Mouse (Mus musculus) kidney, postnatal 25 days (tissue): ENCODE results near the gene Ugt2a1.
"Not testable (repeated sequence)": the region's sequence is repeated elsewhere in the genome, so short reads cannot be mapped to it uniquely, and the experiment has no call there.

Experiments used
- DNase-seq, 2 experiments: peaks; one replicate each; pipeline ENCODE4 v3.0.0; 2021; ENCODE audit warnings: mixed read lengths in 2 of 2

Ugt2a1 gene

GRCm38 (mm10) chr5:87490771-87491170, at the start of gene Ugt2a1:
Ugt2a1 (minus strand) TSS chr5:87490871.
- DNase-seq: no peak

DNA sequence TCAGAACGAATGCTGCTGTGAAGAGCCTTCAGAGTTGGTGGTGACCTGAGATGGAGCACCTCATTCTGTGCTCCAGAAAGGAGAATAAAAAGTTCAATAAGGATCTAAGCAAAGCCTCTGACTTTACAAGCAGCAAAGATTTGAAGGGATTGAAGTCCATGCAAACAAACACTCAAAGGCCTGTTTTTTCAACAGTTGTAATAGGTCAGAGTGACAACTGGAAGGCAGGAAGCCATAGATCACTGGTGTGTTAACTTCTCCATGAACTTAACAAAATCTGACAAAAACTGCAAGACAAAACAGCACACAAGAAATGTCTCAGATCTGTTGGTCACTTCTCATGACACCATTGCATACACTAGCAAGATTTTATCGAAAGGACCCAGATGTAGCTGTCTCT, 47.4 kb upstream of the Ugt2a1 start, which contains the start of gene Sult1b1:
Gene Sult1b1 (minus strand): TSS at position 85 of the 400 bp plus-strand sequence.
- no peak for DNase-seq

DNA sequence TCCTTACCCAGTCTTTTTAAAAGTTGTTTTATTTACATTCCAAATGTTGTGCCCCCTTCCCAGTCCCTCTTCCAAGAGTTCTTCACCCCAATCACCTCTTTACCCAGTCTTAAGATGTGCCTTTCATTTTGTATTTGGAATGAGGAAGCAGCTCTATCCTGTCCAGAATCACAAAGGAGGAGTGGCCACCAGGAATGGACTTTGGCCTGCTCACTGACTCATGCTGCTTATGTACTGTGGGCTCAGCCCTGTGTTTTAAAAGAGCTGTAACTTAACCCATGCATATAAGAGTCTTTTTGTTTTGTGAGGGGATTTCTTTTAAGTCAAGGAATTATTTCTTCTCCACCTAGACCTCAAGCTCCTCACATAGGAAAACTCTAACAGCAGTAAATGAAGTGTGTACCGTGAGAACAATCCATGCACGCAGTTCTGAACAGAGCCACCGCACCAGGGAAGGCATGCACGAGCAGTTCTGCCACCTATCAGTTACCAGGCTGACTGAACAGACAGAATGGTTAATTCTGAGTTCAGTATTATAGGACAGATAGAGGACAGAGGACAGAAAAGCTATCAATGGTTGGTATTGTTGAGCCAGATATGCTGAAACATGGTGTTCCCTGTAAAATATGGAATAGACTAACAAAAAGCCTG, 45.4 kb upstream of the Ugt2a1 start:
- DNase-seq: peak; percentile 77 to 88

GRCm38 (mm10) chr5:87532288-87532687, 41.6 kb upstream of the Ugt2a1 start:
- DNase-seq: peak in 1 of 2 experiments; percentile 10

DNA sequence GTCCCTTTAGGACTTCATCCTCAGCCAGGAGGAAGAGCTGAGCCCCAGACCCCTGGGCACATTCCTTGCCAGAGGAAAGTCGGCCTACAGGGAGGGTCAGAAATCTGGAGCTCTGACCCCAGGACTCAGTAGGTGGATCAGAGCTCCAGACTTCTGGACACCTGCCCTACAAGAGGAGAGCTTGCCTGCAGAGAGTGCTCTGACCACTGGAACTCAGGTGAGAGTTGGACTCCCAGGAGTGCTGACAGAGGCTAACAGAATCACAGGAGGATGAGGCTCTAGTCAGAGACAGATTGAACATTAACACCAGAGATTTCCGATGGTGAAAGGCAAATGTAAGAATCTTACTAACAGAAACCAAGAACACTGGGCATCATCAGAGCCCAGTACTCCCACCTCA, 32.9 kb upstream of the Ugt2a1 start:
- DNase-seq: peak; percentile 12 to 72

DNA sequence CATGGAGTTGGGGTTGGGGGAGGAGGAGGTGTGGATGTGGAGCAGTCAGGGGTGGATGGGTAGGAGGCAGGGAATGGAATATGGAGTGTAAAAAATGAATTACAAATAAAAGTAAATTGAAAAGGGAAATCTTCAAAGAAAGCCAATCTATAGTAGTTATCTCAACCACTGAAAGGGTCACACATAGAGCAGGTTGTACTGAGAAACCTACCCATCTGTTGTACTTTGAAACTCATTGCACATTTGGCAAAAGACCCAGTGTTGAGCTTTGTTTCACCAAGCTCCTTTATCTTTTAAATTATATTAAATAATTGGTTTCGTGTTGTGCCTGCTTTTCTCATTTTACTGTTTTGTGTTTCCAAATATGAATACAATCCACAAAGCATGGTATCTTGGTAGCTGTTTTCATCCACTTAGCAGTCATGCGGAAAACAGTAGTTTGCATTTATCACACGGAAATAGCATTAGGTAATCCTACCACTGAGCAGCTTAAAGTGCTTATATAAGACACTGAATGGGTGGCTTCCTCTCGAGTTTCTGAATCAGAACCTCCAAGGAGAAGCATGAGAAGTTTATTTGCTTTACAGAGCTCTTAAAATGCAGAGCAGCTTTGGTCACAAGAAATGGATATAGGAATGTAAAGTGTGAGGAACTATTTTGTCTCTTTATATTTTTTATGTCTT, 15.2 kb upstream of the Ugt2a1 start:
- no peak for DNase-seq

GRCm38 (mm10) chr5:87502687-87503086, 12.0 kb upstream of the Ugt2a1 start:
- no peak for DNase-seq

DNA sequence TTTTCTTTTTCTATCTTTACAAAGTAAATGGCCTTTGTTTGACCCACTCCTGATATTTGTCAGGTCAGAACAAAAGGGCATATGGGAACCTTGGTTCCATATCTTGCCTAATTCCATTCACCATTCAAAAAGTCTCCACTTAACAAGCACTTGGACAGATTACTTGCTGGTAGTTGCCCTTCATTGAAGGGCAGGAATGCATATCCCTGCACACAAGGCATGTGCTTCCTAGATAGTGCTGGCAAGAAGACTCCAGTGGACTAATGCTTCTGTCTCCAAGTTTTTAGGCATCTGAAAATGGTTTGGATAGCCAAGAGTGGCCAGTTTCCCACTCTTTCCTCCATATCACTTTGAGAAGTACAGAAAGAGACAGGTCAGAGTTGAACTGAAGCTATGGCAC, 8.7 kb upstream of the Ugt2a1 start:
- no peak for DNase-seq

GRCm38 (mm10) chr5:87498936-87499335, 8.3 kb upstream of the Ugt2a1 start:
- DNase-seq: no peak

DNA sequence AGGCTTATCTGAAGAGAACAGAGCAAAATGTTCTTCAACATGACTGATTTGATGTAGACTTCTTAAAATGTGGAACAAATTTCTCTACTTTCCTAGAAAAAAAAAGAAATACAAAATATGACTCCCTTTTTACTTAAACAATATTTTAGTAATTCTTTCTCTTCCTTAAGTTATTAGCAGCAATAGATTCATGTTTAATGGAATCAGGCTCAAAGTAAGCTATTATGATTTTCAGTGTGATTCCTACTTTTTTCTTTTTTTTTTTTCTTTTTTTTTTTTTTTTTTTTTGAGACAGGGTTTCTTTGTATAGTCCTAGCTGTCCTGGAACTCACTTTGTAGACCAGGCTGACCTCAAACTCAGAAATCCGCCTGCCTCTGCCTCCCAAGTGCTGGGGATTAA, 4.0 kb downstream of the Ugt2a1 start, which contains the start of gene Gm43638:
Gene Gm43638 (minus strand): TSS at position 101 of the 400 bp plus-strand sequence.
- DNase-seq: not testable (repeated sequence)

- DNase-seq: no peak
Observed at GRCm38 (mm10) chr5:87482160-87482559, 8.5 kb downstream of the Ugt2a1 start, which contains the start of gene Ugt2a2. Ugt2a2 (minus strand) TSS chr5:87482260.

DNA sequence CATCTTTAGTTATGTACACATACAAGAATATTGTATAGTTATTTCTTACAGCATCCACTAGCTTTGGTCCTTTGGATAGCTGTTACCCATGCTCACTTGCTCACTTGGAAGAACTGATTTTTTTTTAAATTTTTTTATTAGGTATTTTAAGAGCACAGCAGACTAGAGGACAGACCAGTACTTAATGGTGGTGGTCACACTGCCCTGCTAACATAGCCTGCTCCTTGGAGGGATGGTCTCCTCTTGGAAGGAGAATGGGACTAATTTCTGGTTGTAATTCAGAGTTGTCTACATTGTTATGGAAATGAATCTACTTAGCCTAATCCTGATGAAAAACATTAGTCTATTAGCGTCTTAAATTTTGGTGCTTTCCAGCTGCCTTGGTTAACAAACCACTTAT, 31.9 kb downstream of the Ugt2a1 start:
- no peak for DNase-seq

- DNase-seq: no peak
Observed at GRCm38 (mm10) chr5:87457701-87458100, 33.0 kb downstream of the Ugt2a1 start.

DNA sequence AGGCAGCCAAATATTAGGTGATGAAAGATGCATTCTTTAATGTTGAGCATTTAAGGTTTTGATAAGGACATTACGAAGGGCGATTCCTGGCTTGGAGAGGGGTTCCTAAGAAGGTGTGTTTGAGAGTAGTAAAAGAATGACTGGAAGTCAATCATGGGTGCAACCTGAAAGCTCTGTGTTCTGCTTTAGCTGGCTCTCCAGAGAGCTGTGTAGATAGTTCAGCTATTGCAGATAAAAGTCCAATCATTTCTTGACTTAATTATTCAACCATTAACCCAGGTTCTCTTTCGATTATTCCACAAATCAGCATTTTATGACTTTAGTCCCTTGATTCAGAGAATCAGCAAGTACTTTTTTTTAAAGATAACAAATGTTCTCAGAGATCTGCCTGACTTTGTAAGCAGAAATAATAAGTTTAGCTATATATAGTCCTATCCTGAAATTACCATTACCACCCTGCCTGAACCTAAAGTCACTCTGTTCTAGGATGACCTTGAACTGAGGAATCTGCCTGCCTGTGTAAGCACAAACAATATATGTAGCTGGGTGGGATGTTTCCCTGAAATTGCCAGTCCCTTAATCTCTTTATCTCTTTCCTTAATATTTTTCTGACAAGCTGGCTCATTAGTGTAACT, 34.3 kb downstream of the Ugt2a1 start:
- peak; percentile 12 to 40 for DNase-seq

GRCm38 (mm10) chr5:87455519-87455918, 35.2 kb downstream of the Ugt2a1 start:
- no peak for DNase-seq

DNA sequence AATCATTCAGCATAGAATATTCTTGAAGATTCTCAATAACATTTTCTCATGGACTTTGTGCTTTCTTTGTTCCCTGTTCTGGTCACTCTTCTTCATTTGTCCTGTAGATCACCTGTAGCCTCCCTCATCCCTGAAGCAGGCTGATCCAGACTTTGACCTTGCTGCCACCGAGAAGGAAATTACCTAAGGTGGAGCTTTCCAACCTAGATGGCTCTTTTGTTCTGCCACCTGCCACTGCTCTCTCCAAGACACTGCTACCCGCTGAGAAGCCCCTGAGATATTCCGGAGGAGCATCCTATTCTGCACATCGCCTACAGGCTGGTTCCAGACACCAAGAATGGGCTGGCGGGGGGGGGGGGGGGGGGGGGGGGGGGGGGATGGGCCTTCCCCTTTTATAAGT, 38.2 kb downstream of the Ugt2a1 start:
- DNase-seq: not testable (repeated sequence)

GRCm38 (mm10) chr5:87436264-87436663, 54.4 kb downstream of the Ugt2a1 start:
- peak; percentile 8 to 26 for DNase-seq

DNA sequence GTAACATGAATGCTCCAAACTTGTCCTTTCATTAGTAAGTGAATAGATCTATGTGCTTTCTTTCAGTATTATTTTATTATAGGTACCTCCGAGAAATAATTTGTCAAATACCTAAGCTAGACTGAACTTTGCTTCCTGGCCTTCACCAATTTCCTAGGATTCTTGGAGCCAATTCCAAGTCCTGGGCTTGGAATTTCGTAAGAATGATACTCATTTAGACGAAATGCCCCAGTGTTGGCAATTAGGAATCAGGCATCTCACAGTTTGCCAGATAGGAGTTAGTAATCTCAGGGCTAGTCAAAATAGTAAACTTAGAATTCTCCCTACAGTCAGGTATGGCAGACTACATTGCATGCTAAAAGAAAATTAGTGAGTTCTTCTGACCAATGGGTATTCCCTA, 65.0 kb downstream of the Ugt2a1 start:
- no peak for DNase-seq

- not testable (repeated sequence) for DNase-seq
Observed at GRCm38 (mm10) chr5:87424041-87424440, 66.6 kb downstream of the Ugt2a1 start, which contains the start of gene Ugt2b38. Ugt2b38 (minus strand) TSS chr5:87424203.
